Mouse (Mus musculus): ENCODE measurements around the gene Exoc5. TPM values are rescaled to one million over a fixed set of nuclear protein-coding genes. Genes with fewer than 3 reads are reported as not detected.

The Exoc5 gene
- polyA plus RNA-seq, 1 experiment from 2014 or later = 40.3 TPM

GRCm38 (mm10) chr14:49073896-49074295 is 7.4 kb upstream of the Exoc5 start:
- H3K9me3 ChIP-seq (replicated peaks; ENCODE audit: control insufficient read depth, low read length) = no peaks in the 10 kb centered on the region
- H3K4me3 ChIP-seq (replicated peaks; ENCODE audit: low read length) = no peak overlapping the region
- H3K4me2 ChIP-seq (ENCODE audit: low read depth, low read length) = no peak overlapping the region
- no peaks in the 10 kb centered on the region for H3K27me3 ChIP-seq (ENCODE audit: control insufficient read depth, insufficient read depth, low read length)
- WGBS = 97% methylated on average over 7 of the region's 7 CpGs
- no peak overlapping the region for H3K27ac ChIP-seq (ENCODE audit: low read length)
- ATAC-seq (ENCODE audit: insufficient read depth, low FRiP score) = no peak
- no peaks in the 10 kb centered on the region for H3K36me3 ChIP-seq (ENCODE audit: control insufficient read depth, insufficient read depth, low read length)
- H3K9ac ChIP-seq (ENCODE audit: low read length) = no peak overlapping the region
- H3K4me1 ChIP-seq (ENCODE audit: control insufficient read depth, insufficient read depth, low read length) = no peaks in the 10 kb centered on the region

- no peak overlapping the region for H3K4me2 ChIP-seq (ENCODE audit: low read depth, low read length)
- H3K9me3 ChIP-seq (replicated peaks; ENCODE audit: control insufficient read depth, low read length) = no peaks in the 10 kb centered on the region
- no peak for ATAC-seq (ENCODE audit: insufficient read depth, low FRiP score)
- 82% methylated on average over 2 of the region's 2 CpGs for WGBS
- H3K9ac ChIP-seq (ENCODE audit: low read length) = no peak overlapping the region
- H3K4me3 ChIP-seq (replicated peaks; ENCODE audit: low read length) = no peak overlapping the region
- H3K36me3 ChIP-seq (ENCODE audit: control insufficient read depth, insufficient read depth, low read length) = no peaks in the 10 kb centered on the region
- H3K4me1 ChIP-seq (ENCODE audit: control insufficient read depth, insufficient read depth, low read length) = no peaks in the 10 kb centered on the region
- H3K27ac ChIP-seq (ENCODE audit: low read length) = no peak overlapping the region
- H3K27me3 ChIP-seq (ENCODE audit: control insufficient read depth, insufficient read depth, low read length) = no peaks in the 10 kb centered on the region
Measured at GRCm38 (mm10) chr14:49072837-49073236, 6.4 kb upstream of the Exoc5 start.

DNA sequence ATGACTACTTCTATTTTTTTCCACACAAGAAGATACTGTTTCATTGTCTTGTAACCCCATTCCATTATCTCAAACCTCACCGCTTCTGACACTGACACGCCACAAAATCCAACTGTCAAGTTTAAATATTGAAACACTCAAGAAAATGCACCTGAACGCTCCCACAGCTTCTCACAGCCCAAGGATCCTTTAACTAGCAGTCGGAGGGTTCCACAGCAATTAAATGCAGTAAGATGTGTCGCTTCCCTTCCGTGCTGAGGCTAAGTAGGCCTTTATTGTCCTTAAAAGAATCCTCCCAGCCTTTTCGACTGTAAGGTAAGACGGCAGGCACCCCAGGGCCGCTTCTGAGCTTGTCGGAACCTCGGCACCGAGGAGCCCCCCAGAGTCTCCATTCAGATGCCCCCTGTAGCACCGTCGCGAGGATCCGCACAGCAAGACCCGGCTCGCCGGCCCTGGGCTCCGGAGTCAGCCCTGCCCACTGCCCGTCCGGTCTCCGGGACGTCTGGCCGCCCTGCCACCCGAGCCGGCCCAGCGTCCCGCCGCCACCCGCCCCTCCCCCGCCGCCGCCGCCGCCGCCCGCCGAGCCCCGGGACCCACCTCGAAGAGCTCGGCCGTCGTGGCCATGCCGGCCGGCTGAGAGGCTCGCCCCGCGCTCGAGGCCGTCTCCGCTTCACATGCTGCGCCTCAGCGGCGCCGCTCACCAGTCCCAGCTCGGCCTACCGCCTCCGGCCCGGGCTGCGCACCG is 752 bp downstream of the Exoc5 start, which contains the start of gene Ap5m1:
TSS of gene Ap5m1 (plus strand) at position 569 of the 745 bp plus-strand sequence.
- peaks cover 11% of the 10 kb centered on the region for H3K4me1 ChIP-seq (ENCODE audit: control insufficient read depth, insufficient read depth, low read length)

GRCm38 (mm10) chr14:49063838-49064237 is 2.6 kb downstream of the Exoc5 start:
- Histone ChIP-seq H3K4me1 (ENCODE audit: control insufficient read depth, insufficient read depth, low read length) (peaks cover 11% of the 10 kb centered on the region), H3K27me3 (ENCODE audit: control insufficient read depth, insufficient read depth, low read length) (no peaks in the 10 kb centered on the region), H3K4me3 (replicated peaks; ENCODE audit: low read length) (no peak overlapping the region), H3K4me2 (ENCODE audit: low read depth, low read length) (no peak overlapping the region), H3K9ac (ENCODE audit: low read length) (no peak overlapping the region), H3K9me3 (replicated peaks; ENCODE audit: control insufficient read depth, low read length) (no peaks in the 10 kb centered on the region), H3K27ac (ENCODE audit: low read length) (no peak overlapping the region), H3K36me3 (ENCODE audit: control insufficient read depth, insufficient read depth, low read length) (no peaks in the 10 kb centered on the region)
- WGBS = 52% methylated on average over 2 of the region's 2 CpGs
- no peak for ATAC-seq (ENCODE audit: insufficient read depth, low FRiP score)

More for the DNA sequence above, 752 bp downstream of the Exoc5 start, which contains the start of gene Ap5m1:
- H3K36me3 ChIP-seq (ENCODE audit: control insufficient read depth, insufficient read depth, low read length) = no peaks in the 10 kb centered on the region
- peak within 1 kb of the TSS; percentile 99 for H3K27ac ChIP-seq (ENCODE audit: low read length)
- under 1% methylated on average over 56 of the region's 62 CpGs for WGBS
- H3K4me2 ChIP-seq (ENCODE audit: low read depth, low read length) = peak within 1 kb of the TSS; percentile 74
- no peaks in the 10 kb centered on the region for H3K9me3 ChIP-seq (replicated peaks; ENCODE audit: control insufficient read depth, low read length)
- no peaks in the 10 kb centered on the region for H3K27me3 ChIP-seq (ENCODE audit: control insufficient read depth, insufficient read depth, low read length)
- ATAC-seq (ENCODE audit: insufficient read depth, low FRiP score) = peak; percentile 30
- H3K9ac ChIP-seq (ENCODE audit: low read length) = peak within 1 kb of the TSS; percentile 98
- H3K4me3 ChIP-seq (replicated peaks; ENCODE audit: low read length) = peak within 1 kb of the TSS; percentile 92

- Histone ChIP-seq H3K4me3 (replicated peaks; ENCODE audit: low read length) (no peak overlapping the region), H3K27ac (ENCODE audit: low read length) (no peak overlapping the region), H3K4me1 (ENCODE audit: control insufficient read depth, insufficient read depth, low read length) (no peaks in the 10 kb centered on the region), H3K36me3 (ENCODE audit: control insufficient read depth, insufficient read depth, low read length) (no peaks in the 10 kb centered on the region), H3K9ac (ENCODE audit: low read length) (no peak overlapping the region), H3K27me3 (ENCODE audit: control insufficient read depth, insufficient read depth, low read length) (no peaks in the 10 kb centered on the region), H3K4me2 (ENCODE audit: low read depth, low read length) (no peak overlapping the region), H3K9me3 (replicated peaks; ENCODE audit: control insufficient read depth, low read length) (no peaks in the 10 kb centered on the region)
- no peak for ATAC-seq (ENCODE audit: insufficient read depth, low FRiP score)
Measured at GRCm38 (mm10) chr14:49049492-49049891, 17.0 kb downstream of the Exoc5 start.

DNA sequence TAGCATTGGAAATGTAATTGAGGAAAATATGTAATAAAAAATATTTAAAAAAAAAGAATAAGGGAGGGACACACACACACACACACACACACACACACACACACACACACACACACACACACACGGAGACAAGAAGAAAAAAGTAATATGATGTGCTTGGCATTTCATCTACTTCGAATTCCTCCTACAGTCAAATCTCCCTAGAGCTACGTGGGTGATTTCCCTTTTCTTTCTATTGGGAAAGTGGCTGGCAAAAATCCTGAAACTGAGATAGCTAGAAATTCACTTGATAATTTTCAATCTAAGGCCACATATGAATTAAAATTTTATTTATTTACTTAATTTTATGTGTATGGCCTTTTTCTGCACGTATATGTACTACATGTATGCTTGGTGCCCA is 20.8 kb downstream of the Exoc5 start:
- Histone ChIP-seq H3K36me3 (ENCODE audit: control insufficient read depth, insufficient read depth, low read length) (no peaks in the 10 kb centered on the region), H3K4me3 (replicated peaks; ENCODE audit: low read length) (no peak overlapping the region), H3K9ac (ENCODE audit: low read length) (no peak overlapping the region), H3K4me1 (ENCODE audit: control insufficient read depth, insufficient read depth, low read length) (no peaks in the 10 kb centered on the region), H3K27me3 (ENCODE audit: control insufficient read depth, insufficient read depth, low read length) (no peaks in the 10 kb centered on the region), H3K4me2 (ENCODE audit: low read depth, low read length) (no peak overlapping the region), H3K9me3 (replicated peaks; ENCODE audit: control insufficient read depth, low read length) (no peaks in the 10 kb centered on the region), H3K27ac (ENCODE audit: low read length) (no peak overlapping the region)
- 92% methylated on average over 4 of the region's 4 CpGs for WGBS
- no peak for ATAC-seq (ENCODE audit: insufficient read depth, low FRiP score)

GRCm38 (mm10) chr14:49028991-49029390 is 37.5 kb downstream of the Exoc5 start:
- WGBS = 91% methylated on average over 5 of the region's 5 CpGs
- Histone ChIP-seq H3K9me3 (replicated peaks; ENCODE audit: control insufficient read depth, low read length) (no peaks in the 10 kb centered on the region), H3K36me3 (ENCODE audit: control insufficient read depth, insufficient read depth, low read length) (peaks cover 11% of the 10 kb centered on the region), H3K4me1 (ENCODE audit: control insufficient read depth, insufficient read depth, low read length) (no peaks in the 10 kb centered on the region), H3K27me3 (ENCODE audit: control insufficient read depth, insufficient read depth, low read length) (no peaks in the 10 kb centered on the region), H3K9ac (ENCODE audit: low read length) (no peak overlapping the region), H3K4me2 (ENCODE audit: low read depth, low read length) (no peak overlapping the region), H3K4me3 (replicated peaks; ENCODE audit: low read length) (no peak overlapping the region), H3K27ac (ENCODE audit: low read length) (no peak overlapping the region)
- ATAC-seq (ENCODE audit: insufficient read depth, low FRiP score) = no peak

DNA sequence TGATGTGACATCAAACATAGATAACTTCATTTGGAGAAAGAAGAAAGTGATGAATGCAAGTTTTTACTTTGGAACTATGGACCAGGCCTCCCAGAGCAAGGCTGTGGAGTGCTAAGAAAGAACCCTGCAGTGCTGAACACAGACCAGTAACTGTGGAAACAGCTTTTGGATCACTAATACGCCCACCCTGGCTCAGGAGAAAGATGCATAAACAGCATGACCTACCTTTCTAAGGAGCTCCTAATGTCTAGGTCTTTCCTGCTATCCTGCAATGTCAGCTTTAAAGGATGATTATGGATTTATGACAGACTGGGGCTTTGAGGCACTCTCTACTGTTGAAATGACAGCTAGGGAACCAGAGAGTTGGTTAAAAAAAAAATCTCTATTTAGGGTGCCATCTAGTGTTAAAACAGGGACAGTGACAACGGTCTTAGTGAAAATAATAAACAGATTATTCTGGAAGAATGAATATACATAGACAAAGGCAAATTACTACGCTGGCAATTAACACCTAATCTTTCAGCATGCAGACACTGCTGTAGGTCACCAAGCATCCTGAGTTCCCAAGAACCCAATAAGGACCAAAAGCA is 38.6 kb downstream of the Exoc5 start:
- no peak overlapping the region for H3K4me3 ChIP-seq (replicated peaks; ENCODE audit: low read length)
- H3K27ac ChIP-seq (ENCODE audit: low read length) = no peak overlapping the region
- H3K4me1 ChIP-seq (ENCODE audit: control insufficient read depth, insufficient read depth, low read length) = no peaks in the 10 kb centered on the region
- no peak for ATAC-seq (ENCODE audit: insufficient read depth, low FRiP score)
- H3K36me3 ChIP-seq (ENCODE audit: control insufficient read depth, insufficient read depth, low read length) = peaks cover 11% of the 10 kb centered on the region
- WGBS = 83% methylated on average over 3 of the region's 3 CpGs
- H3K27me3 ChIP-seq (ENCODE audit: control insufficient read depth, insufficient read depth, low read length) = no peaks in the 10 kb centered on the region
- H3K9ac ChIP-seq (ENCODE audit: low read length) = no peak overlapping the region
- no peak overlapping the region for H3K4me2 ChIP-seq (ENCODE audit: low read depth, low read length)
- no peaks in the 10 kb centered on the region for H3K9me3 ChIP-seq (replicated peaks; ENCODE audit: control insufficient read depth, low read length)

DNA sequence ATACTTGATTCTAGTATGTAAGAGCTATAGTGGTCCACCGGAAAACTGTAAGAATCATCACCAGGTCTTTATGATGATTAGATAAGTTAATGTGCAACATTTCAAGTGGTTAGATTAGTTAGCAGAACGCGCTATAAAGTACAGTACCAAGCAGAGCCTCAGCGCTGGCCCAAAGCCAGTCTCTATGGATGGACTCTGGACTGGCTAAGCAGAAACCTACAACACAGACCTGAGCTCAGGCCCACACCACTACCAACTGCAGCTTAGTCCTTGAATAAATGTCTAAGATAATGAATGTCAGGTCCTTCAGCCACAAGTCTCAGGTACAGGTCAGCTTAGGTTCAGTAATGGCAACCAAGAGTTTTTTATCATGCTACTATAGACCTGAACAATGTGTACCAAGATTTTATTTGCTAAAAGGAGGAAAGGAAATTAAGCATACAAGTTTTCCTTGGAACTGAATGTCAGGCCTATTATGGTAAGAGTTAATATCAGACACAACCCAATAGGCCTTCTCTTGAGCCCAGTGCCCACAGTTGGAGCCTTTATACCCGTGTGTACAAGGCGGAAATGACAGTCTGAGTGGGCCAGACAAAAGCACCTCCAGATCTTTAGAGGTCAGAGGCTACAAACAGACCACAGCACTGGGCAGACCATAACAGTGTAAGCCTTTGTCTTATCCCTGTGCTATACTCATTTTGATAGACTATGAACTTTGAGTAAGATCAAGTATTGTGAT is 39.2 kb downstream of the Exoc5 start:
- Histone ChIP-seq H3K9ac (ENCODE audit: low read length) (no peak overlapping the region), H3K27me3 (ENCODE audit: control insufficient read depth, insufficient read depth, low read length) (no peaks in the 10 kb centered on the region), H3K4me2 (ENCODE audit: low read depth, low read length) (no peak overlapping the region), H3K27ac (ENCODE audit: low read length) (no peak overlapping the region), H3K4me3 (replicated peaks; ENCODE audit: low read length) (no peak overlapping the region), H3K36me3 (ENCODE audit: control insufficient read depth, insufficient read depth, low read length) (peaks cover 11% of the 10 kb centered on the region), H3K9me3 (replicated peaks; ENCODE audit: control insufficient read depth, low read length) (no peaks in the 10 kb centered on the region), H3K4me1 (ENCODE audit: control insufficient read depth, insufficient read depth, low read length) (no peaks in the 10 kb centered on the region)
- WGBS = 86% methylated on average over 6 of the region's 6 CpGs
- ATAC-seq (ENCODE audit: insufficient read depth, low FRiP score) = peak; percentile 56; the same call in 1 of the 2 replicates

All from stomach, embryonic 16.5 days (tissue).